Mouse (Mus musculus) lung, adult 2 months (tissue): ENCODE data around the gene Syde2. TPM values are rescaled to one million over a fixed set of nuclear protein-coding genes. Genes with fewer than 3 reads are reported as not detected.

Source experiments
- DNase-seq: peaks from one replicate; pipeline ENCODE4 v3.0.0; 2022
- H3K4me1 ChIP-seq: fragments of 200-500 bp; 2 replicates; pipeline ENCODE4 v1.6.1; 2011; ENCODE audit warnings: low read length; ENCODE audit not compliant: control insufficient read depth, insufficient read depth
- H3K4me3 ChIP-seq: fragments of 200-500 bp; replicated peaks from 2 replicates; pipeline ENCODE3; 2011; ENCODE audit warnings: low read depth, mild to moderate bottlenecking, control low read depth, low read length; ENCODE audit errors: extremely low read depth
- CTCF ChIP-seq: fragments of 200-500 bp; IDR thresholded peaks from 2 replicates; pipeline ENCODE4 v1.5.1; 2011; ENCODE audit warnings: mild to moderate bottlenecking, low read length, control low read depth; ENCODE audit not compliant: insufficient read depth
- POLR2A ChIP-seq: fragments of 200-500 bp; IDR thresholded peaks from 2 replicates; pipeline ENCODE4 v1.6.1; 2011; ENCODE audit warnings: low read depth, mild to moderate bottlenecking, control low read depth, low read length, borderline replicate concordance; ENCODE audit errors: extremely low read depth
- WGBS: fragments of 180-500 bp; shearing (Covaris S2); methylation state at CpG from one replicate; pipeline ENCODE4 v1.1.7; 2018; 5-methylcytosine and 5-hydroxymethylcytosine counted together
- polyA plus RNA-seq: library from polyadenylated mRNA; depleted of rRNA; stranded (reverse); fragments of >200 nt; gene quantifications from 2 replicates; pipeline ENCODE4 v1.2.3, GENCODE M21; 2012

Syde2 gene
- polyA plus RNA-seq, 1 experiment = 6.6 TPM

- no peak for DNase-seq
- H3K4me1 ChIP-seq = peaks cover 7% of the 10 kb centered on the region
- TF ChIP-seq CTCF = no peak
- no peak for TF ChIP-seq POLR2A
- no peak overlapping the region for H3K4me3 ChIP-seq
- 30% methylated on average over 11 of the region's 11 CpGs for WGBS
Measured at GRCm38 (mm10) chr3:146044977-146045376, 57.3 kb downstream of the Syde2 start.

- WGBS = 79% methylated on average over 11 of the region's 11 CpGs
- H3K4me3 ChIP-seq = no peak overlapping the region
- no peak for DNase-seq
- TF ChIP-seq CTCF (no peak), POLR2A (no peak)
- H3K4me1 ChIP-seq = peaks cover 7% of the 10 kb centered on the region
Measured at GRCm38 (mm10) chr3:146046076-146046475, 58.4 kb downstream of the Syde2 start.

GRCm38 (mm10) chr3:146047704-146048207 lies 60.1 kb downstream of the Syde2 start:
- Histone ChIP-seq H3K4me3 (peak overlapping the region; percentile 55), H3K4me1 (peaks cover 7% of the 10 kb centered on the region)
- no peak for TF ChIP-seq POLR2A
- no peak for TF ChIP-seq CTCF
- DNase-seq = peak; percentile 37
- WGBS = 18% methylated on average over 15 of the region's 15 CpGs

GRCm38 (mm10) chr3:146049951-146050350 lies 62.3 kb downstream of the Syde2 start:
- DNase-seq = no peak
- Histone ChIP-seq H3K4me3 (no peak overlapping the region), H3K4me1 (peaks cover 7% of the 10 kb centered on the region)
- no peak for TF ChIP-seq POLR2A
- TF ChIP-seq CTCF = no peak
- whole genome bisulfite sequencing = 59% methylated on average over 5 of the region's 5 CpGs

GRCm38 (mm10) chr3:146051277-146052007 lies 63.8 kb downstream of the Syde2 start:
- DNase-seq = no peak
- WGBS = 42% methylated on average over 11 of the region's 11 CpGs
- Histone ChIP-seq H3K4me3 (no peak overlapping the region), H3K4me1 (peaks cover 7% of the 10 kb centered on the region)
- no peak for TF ChIP-seq POLR2A
- no peak for TF ChIP-seq CTCF

- H3K4me3 ChIP-seq = no peak overlapping the region
- DNase-seq = no peak
- 69% methylated on average over 6 of the region's 6 CpGs for WGBS
Measured at GRCm38 (mm10) chr3:146053082-146053814, 65.6 kb downstream of the Syde2 start.

GRCm38 (mm10) chr3:146053873-146054272 lies 66.2 kb downstream of the Syde2 start:
- H3K4me3 ChIP-seq = no peak overlapping the region
- no peak for DNase-seq
- H3K4me1 ChIP-seq = no peaks in the 10 kb centered on the region
- TF ChIP-seq POLR2A = no peak
- TF ChIP-seq CTCF = no peak
- 69% methylated on average over 2 of the region's 2 CpGs for WGBS

More at GRCm38 (mm10) chr3:146053082-146053814, 65.6 kb downstream of the Syde2 start:
- H3K4me1 ChIP-seq = no peaks in the 10 kb centered on the region; the same call in 1 of the 2 replicates
- TF ChIP-seq CTCF = no peak
- TF ChIP-seq POLR2A = no peak

GRCm38 (mm10) chr3:146057131-146057530 lies 69.5 kb downstream of the Syde2 start:
- Histone ChIP-seq H3K4me1 (no peaks in the 10 kb centered on the region), H3K4me3 (no peak overlapping the region)
- no peak for TF ChIP-seq CTCF
- TF ChIP-seq POLR2A = no peak
- 62% methylated on average over 7 of the region's 7 CpGs for WGBS
- no peak for DNase-seq

GRCm38 (mm10) chr3:146058263-146058662 lies 70.6 kb downstream of the Syde2 start:
- peak; percentile 36 for DNase-seq
- 20% methylated on average over 4 of the region's 4 CpGs for WGBS
- Histone ChIP-seq H3K4me3 (no peak overlapping the region), H3K4me1 (no peaks in the 10 kb centered on the region)
- peak; percentile 72 for TF ChIP-seq CTCF
- TF ChIP-seq POLR2A = no peak

GRCm38 (mm10) chr3:146059356-146059926 lies 71.8 kb downstream of the Syde2 start:
- 60% methylated on average over 15 of the region's 15 CpGs for WGBS
- H3K4me3 ChIP-seq = peak overlapping the region; percentile 3
- TF ChIP-seq POLR2A = no peak
- no peak for TF ChIP-seq CTCF
- H3K4me1 ChIP-seq = no peaks in the 10 kb centered on the region
- DNase-seq = no peak
